Mouse (Mus musculus) forebrain, embryonic 13.5 days (tissue): ENCODE data around the gene Gm5773. TPM values are rescaled to one million over a fixed set of nuclear protein-coding genes. Genes with fewer than 3 reads are reported as not detected.
"Not testable (repeated sequence)": the region's sequence is repeated elsewhere in the genome, so short reads cannot be mapped to it uniquely, and the experiment has no call there.

Experiments used
- ATAC-seq: fragments of 200-750 bp; cut with Nextera tagmentation; 2 replicates; pipeline ENCODE4 v1.8.0; 2017
- H3K27ac ChIP-seq: fragments of 300-500 bp; sonication (generic); 2 replicates; pipeline ENCODE4 v1.5.1; 2015; ENCODE audit warnings: inconsistent platforms, mild to moderate bottlenecking, moderate library complexity
- H3K27me3 ChIP-seq: fragments of 300-500 bp; sonication (generic); 2 replicates; pipeline ENCODE4 v1.6.1; 2015; ENCODE audit warnings: mild to moderate bottlenecking, inconsistent platforms
- H3K36me3 ChIP-seq: fragments of 300-500 bp; sonication (generic); 2 replicates; pipeline ENCODE4 v1.6.1; 2015; ENCODE audit warnings: mild to moderate bottlenecking, inconsistent platforms; ENCODE audit not compliant: poor library complexity, severe bottlenecking
- H3K4me1 ChIP-seq: fragments of 300-500 bp; sonication (generic); 2 replicates; pipeline ENCODE4 v1.6.1; 2015; ENCODE audit warnings: inconsistent platforms
- H3K4me2 ChIP-seq: fragments of 300-500 bp; sonication (generic); 2 replicates; pipeline ENCODE4 v1.6.1; 2015; ENCODE audit warnings: inconsistent platforms, mild to moderate bottlenecking, moderate library complexity
- H3K4me3 ChIP-seq: fragments of 300-500 bp; sonication (generic); 2 replicates; pipeline ENCODE4 v1.5.1; 2015; ENCODE audit warnings: mild to moderate bottlenecking, inconsistent platforms
- H3K9ac ChIP-seq: fragments of 300-500 bp; sonication (generic); 2 replicates; pipeline ENCODE4 v1.6.1; 2015; ENCODE audit warnings: mild to moderate bottlenecking, inconsistent platforms
- H3K9me3 ChIP-seq: fragments of 300-500 bp; sonication (generic); replicated peaks from 2 replicates; pipeline ENCODE4 v1.6.1; 2016; ENCODE audit warnings: inconsistent platforms
- WGBS: fragments of 180-500 bp; shearing (Covaris S2); methylation state at CpG from one replicate; pipeline ENCODE4 v1.1.7; 2015; 5-methylcytosine and 5-hydroxymethylcytosine counted together
- polyA plus RNA-seq: library from polyadenylated mRNA; unstranded; fragments of >200 nt; fragmentation: Nextera tagmentation; extraction: Ambion mirVana; gene quantifications from 2 replicates; pipeline ENCODE4 v1.2.1, GENCODE M21; 2015

Gene Gm5773
- polyA plus RNA-seq: not detected in 2 replicates

DNA sequence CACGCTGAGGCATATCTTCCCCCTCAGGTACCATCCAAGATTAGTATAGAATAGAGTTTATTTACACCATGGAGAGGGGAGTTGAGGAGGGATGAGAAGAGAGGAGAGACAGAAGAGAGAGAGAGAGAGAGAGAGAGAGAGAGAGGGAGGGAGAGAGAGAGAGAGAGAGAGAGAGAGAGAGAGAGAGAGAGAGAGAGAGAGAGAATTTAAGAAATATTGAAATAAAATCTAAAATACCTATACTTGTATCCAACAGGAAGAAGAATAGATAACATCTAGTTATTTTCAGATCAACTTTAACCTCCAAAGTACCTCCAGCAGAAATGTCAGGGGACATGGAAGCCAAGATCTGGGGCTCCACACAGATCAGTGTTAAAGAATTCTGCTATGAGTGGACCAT lies at the start of gene Gm5773:
Gm5773 (plus strand) TSS at position 301 of the 400 bp plus-strand sequence.
- H3K4me1 ChIP-seq, H3K4me3 ChIP-seq, H3K9ac ChIP-seq, H3K27ac ChIP-seq, H3K27me3 ChIP-seq, H3K4me2 ChIP-seq, H3K36me3 ChIP-seq, H3K9me3 ChIP-seq, ATAC-seq: not testable (repeated sequence)
- WGBS: 92% methylated on average over 1 of the region's 1 CpGs

DNA sequence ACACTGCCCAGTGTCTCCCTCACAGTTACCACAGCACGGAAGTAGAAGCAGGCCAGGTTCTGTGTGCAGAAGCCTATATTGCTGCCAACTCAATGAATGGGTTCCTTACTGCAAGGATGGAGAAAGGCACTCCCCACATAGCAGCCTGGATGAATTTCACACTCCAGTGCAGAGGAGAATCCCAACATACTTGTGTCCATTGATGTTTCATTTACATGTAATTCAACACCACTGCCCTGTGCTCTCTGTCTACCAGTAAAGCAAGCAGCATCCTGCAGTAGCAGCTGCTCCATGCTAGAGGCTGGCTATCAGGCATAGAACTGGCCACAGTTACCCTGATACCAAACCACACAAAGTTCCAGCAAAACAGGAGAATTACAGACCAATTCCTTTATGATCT lies 27.3 kb upstream of the Gm5773 start:
- not testable (repeated sequence) for H3K9ac ChIP-seq, H3K27ac ChIP-seq, H3K27me3 ChIP-seq, H3K4me2 ChIP-seq, H3K4me1 ChIP-seq, H3K9me3 ChIP-seq, H3K4me3 ChIP-seq, ATAC-seq, H3K36me3 ChIP-seq
- WGBS: 100% methylated on average over 1 of the region's 1 CpGs

DNA sequence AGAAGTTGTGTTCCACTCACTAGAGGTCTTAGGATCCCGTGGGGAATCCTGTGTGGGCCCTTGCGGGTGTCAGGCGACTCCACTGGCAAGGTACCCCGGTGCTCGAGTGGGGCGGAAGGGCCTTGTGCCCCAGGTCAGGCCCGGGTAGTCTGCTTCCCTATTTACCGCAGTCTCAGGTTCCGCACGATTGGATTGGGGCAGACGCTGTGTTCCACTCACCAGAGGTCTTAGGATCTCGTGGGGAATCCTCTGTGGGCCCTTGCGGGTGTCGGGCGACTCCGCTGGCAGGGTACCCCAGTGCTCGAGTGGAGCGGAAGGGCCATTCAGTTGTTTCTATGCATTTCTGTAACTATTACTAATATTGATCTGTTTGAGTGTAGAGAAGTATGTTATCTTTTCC lies 18.8 kb upstream of the Gm5773 start:
- H3K4me2 ChIP-seq, ATAC-seq, H3K9ac ChIP-seq, H3K27ac ChIP-seq, H3K36me3 ChIP-seq, H3K27me3 ChIP-seq, H3K9me3 ChIP-seq, H3K4me1 ChIP-seq, H3K4me3 ChIP-seq: not testable (repeated sequence)
- 92% methylated on average over 18 of the region's 18 CpGs for WGBS

GRCm38 (mm10) chr3:93796098-93796497 lies 23.3 kb downstream of the Gm5773 start, which contains the start of gene Tdpoz4:
Gene Tdpoz4, plus strand, starts transcription at chr3:93796398.
- not testable (repeated sequence) for H3K9ac ChIP-seq, H3K4me1 ChIP-seq, H3K27ac ChIP-seq, H3K9me3 ChIP-seq, H3K36me3 ChIP-seq, H3K4me2 ChIP-seq, H3K27me3 ChIP-seq, ATAC-seq, H3K4me3 ChIP-seq

GRCm38 (mm10) chr3:93813341-93813740 lies 40.5 kb downstream of the Gm5773 start:
- not testable (repeated sequence) for H3K9me3 ChIP-seq, ATAC-seq, H3K27me3 ChIP-seq, H3K4me2 ChIP-seq, H3K36me3 ChIP-seq, H3K4me3 ChIP-seq, H3K27ac ChIP-seq, H3K9ac ChIP-seq, H3K4me1 ChIP-seq

Other genes starting within 250 kb of the Gm5773 start
- gene S100a10, start 217.9 kb upstream of the Gm5773 start, polyA plus RNA-seq: 69.1 and 89.9 TPM in 2 replicates
- not detected in 2 replicates for gene Tdpoz2, start 120.3 kb upstream of the Gm5773 start, polyA plus RNA-seq
- gene Tdpoz1, start 96.7 kb upstream of the Gm5773 start, polyA plus RNA-seq: not detected in 2 replicates
- not detected in 2 replicates for gene Gm37596, start 79.9 kb upstream of the Gm5773 start, polyA plus RNA-seq
- not detected in 2 replicates for gene Tdpoz4, start 23.4 kb downstream of the Gm5773 start, polyA plus RNA-seq
- gene Tdpoz3, start 53.0 kb downstream of the Gm5773 start, polyA plus RNA-seq: not detected in 2 replicates
- gene Gm9117, start 170.5 kb downstream of the Gm5773 start, polyA plus RNA-seq: not detected in 2 replicates
- gene Tdpoz5, start 188.3 kb downstream of the Gm5773 start, polyA plus RNA-seq: not detected in 2 replicates